Mouse (Mus musculus): Measurements from ENCODE around the gene Pak2. TPM values are rescaled to one million over a fixed set of nuclear protein-coding genes. Genes with fewer than 3 reads are reported as not detected.

The Pak2 gene
- polyA plus RNA-seq, 1 experiment from 2014 or later, result 55.7 TPM

GRCm38 (mm10) chr16:32002509-32003477 is 76.3 kb downstream of the Pak2 start, which contains the start of gene Senp5:
Gene Senp5, minus strand, starts transcription at chr16:32003287.
- ChIA-PET POLR2A (interaction anchor here (0.8 to 1.1 kb wide), 5 partner anchors 14 to 81 kb away, joined by 3 to 5 read pairs (median 3); partner anchors contain the start of genes 0610012G03Rik and Ncbp2), CTCF (interaction anchor here (0.7 to 1.8 kb wide), 3 partner anchors 10 to 59 kb away, joined by 3 to 6 read pairs (median 3); no protein-coding TSS in a partner anchor)
- ATAC-seq (peak; percentile 82), DNase-seq (ENCODE audit: low read depth, low spot score) (no peak)
- peak; percentile 77 for TF ChIP-seq CTCF (IDR thresholded peaks at IDR 0.05)
- in situ Hi-C loops (cut with MboI; ENCODE audit: low pct_unique_long_range_greater_than_20kb), result loop anchor here (5.0 kb wide), 1 partner anchor 55 kb away; the partner anchor contains the start of genes 0610012G03Rik and Ncbp2
- H3K27me3 ChIP-seq, result no peaks in the 10 kb centered on the region

DNA sequence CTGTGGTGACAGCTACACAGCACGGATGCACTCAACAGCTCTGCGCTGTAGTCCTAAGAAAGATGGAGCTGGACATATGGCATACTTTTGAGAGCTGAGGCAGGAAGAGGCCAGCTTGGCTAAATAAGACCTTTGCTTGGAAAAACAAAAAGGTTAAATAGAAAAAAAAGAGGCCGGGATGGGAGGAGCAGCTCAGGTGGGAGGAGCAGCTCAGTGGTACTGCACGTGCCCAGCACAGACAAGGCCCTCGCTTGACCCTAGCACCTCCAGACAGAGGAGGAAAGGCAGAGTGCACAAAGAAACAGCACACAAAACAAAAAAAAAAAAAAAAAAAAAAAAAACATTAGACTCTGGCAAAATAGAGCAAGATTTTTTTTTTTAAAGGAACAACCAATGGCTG is 82.8 kb downstream of the Pak2 start:
- in situ Hi-C loops (cut with MboI; ENCODE audit: low pct_unique_long_range_greater_than_20kb), result no loop called here
- no peaks in the 10 kb centered on the region for H3K27me3 ChIP-seq
- no peak for DNase-seq (ENCODE audit: low read depth, low spot score)
- POLR2A ChIA-PET, result interaction anchor here (0.6 to 0.9 kb wide), 3 partner anchors 9 to 201 kb away, joined by 3 to 6 read pairs (median 4); no protein-coding TSS in a partner anchor
- ATAC-seq, result no peak
- CTCF ChIA-PET, result no interaction called here
- TF ChIP-seq CTCF (IDR thresholded peaks at IDR 0.05), result no peak

DNA sequence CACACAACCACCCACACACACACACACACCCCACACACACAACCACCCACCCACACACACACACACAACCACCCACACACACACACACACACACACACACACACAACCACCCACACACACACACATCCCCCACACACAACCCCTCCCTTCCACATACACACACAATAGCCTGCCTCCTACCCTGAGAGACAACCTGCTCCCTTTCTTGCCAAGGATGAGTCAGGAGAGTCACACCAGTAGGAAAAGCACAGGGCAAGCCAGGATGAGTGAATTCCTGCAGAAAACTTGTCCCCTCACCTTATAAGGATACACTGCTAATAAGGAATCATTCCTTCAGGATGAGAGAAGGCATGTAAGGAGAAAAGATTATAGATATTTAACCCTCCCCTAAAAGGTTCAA is 85.2 kb downstream of the Pak2 start:
- in situ Hi-C loops (cut with MboI; ENCODE audit: low pct_unique_long_range_greater_than_20kb), result no loop called here
- ChIA-PET POLR2A (no interaction called here), CTCF (no interaction called here)

GRCm38 (mm10) chr16:31993195-31993594 is 85.9 kb downstream of the Pak2 start:
- DNase-seq (ENCODE audit: low read depth, low spot score) (no peak), ATAC-seq (no peak)
- TF ChIP-seq CTCF (IDR thresholded peaks at IDR 0.05), result no peak
- POLR2A ChIA-PET, result no interaction called here
- CTCF ChIA-PET, result interaction anchor here (0.8 kb wide), 1 partner anchor 10 kb away, joined by 3 read pairs; the partner anchor contains the start of gene Senp5
- in situ Hi-C loops (cut with MboI; ENCODE audit: low pct_unique_long_range_greater_than_20kb), result no loop called here
- no peaks in the 10 kb centered on the region for H3K27me3 ChIP-seq

More for the DNA sequence above, 85.2 kb downstream of the Pak2 start:
- ATAC-seq (no peak), DNase-seq (ENCODE audit: low read depth, low spot score) (no peak)
- TF ChIP-seq CTCF (IDR thresholded peaks at IDR 0.05), result no peak
- H3K27me3 ChIP-seq, result no peaks in the 10 kb centered on the region

DNA sequence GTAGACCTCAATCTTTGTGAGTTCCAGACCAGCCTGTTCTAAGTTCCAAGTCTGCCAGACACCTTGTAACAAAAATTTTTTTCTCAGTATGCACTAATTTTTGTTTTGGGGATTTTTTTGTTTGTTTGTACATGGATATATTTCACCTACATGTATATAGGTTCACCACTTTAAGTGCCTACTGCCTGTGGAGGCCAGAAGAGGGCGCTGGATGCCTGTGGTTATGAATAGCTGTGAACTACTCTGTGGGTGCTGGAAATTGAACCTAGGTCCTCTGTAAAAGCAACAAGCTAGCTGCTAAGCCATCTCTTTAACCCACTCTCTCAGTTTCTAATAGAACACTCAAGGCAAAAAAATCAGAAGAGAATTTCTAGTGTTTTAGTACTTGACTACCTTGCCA is 87.1 kb downstream of the Pak2 start:
- POLR2A ChIA-PET, result no interaction called here
- in situ Hi-C loops (cut with MboI; ENCODE audit: low pct_unique_long_range_greater_than_20kb), result no loop called here
- peak; percentile 44 for TF ChIP-seq CTCF (IDR thresholded peaks at IDR 0.05)
- no peak for ATAC-seq
- no peak for DNase-seq (ENCODE audit: low read depth, low spot score)
- CTCF ChIA-PET, result no interaction called here
- H3K27me3 ChIP-seq, result no peaks in the 10 kb centered on the region

DNA sequence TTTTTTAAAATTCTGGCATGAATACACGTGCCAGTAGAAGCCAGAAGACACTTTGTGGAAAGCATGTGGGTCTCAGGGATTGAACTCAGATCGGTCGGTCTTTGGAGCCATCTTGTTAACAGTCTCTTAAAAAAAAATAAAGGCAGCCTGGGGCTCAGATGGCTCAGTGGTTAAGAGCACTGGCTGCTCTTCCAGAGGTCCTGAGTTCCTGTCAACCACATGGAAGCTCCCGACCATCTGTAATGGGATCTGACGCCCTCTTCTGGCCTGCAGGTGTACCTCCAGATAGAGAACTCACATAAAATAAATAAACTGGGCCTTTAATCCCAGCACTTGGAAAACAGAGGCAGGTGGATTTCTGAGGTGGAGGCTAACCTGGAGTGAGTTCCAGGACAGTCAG is 98.2 kb downstream of the Pak2 start:
- ATAC-seq (no peak), DNase-seq (ENCODE audit: low read depth, low spot score) (no peak)
- no peaks in the 10 kb centered on the region for H3K27me3 ChIP-seq
- peak; percentile 28 for TF ChIP-seq CTCF (IDR thresholded peaks at IDR 0.05)
- ChIA-PET CTCF (interaction anchor here (0.7 to 1.2 kb wide), 2 partner anchors 9 to 18 kb away, joined by 3 read pairs; no protein-coding TSS in a partner anchor), POLR2A (no interaction called here)
- in situ Hi-C loops (cut with MboI; ENCODE audit: low pct_unique_long_range_greater_than_20kb), result no loop called here

DNA sequence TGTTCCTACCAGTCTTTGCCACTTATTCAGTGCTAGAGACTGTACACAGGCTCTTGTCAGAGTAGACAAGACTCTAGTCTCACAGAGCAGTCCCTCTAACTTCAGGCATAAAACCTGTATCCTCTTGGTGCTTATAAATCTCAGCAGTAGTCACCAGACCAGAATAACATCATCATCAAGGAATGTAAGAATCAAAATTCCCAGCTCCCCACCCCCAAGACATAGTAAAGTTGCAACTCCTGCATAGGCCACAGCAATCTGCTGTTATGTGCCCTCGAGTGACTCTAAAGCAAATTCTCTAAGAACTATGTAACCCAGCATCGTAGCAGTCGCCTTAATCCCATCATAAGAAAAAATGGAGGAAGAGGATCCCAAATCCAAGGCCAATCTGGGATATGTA is 99.6 kb downstream of the Pak2 start:
- no peak for TF ChIP-seq CTCF (IDR thresholded peaks at IDR 0.05)
- in situ Hi-C loops (cut with MboI; ENCODE audit: low pct_unique_long_range_greater_than_20kb), result no loop called here
- ChIA-PET CTCF (no interaction called here), POLR2A (no interaction called here)
- ATAC-seq (peak; percentile 47), DNase-seq (ENCODE audit: low read depth, low spot score) (no peak)
- no peaks in the 10 kb centered on the region for H3K27me3 ChIP-seq

- ChIA-PET CTCF (no interaction called here), POLR2A (no interaction called here)
- in situ Hi-C loops (cut with MboI; ENCODE audit: low pct_unique_long_range_greater_than_20kb), result no loop called here
- no peaks in the 10 kb centered on the region for H3K27me3 ChIP-seq
- no peak for DNase-seq (ENCODE audit: low read depth, low spot score)
- ATAC-seq, result no peak
- TF ChIP-seq CTCF (IDR thresholded peaks at IDR 0.05), result no peak
Measured at GRCm38 (mm10) chr16:31975258-31975657, 103.9 kb downstream of the Pak2 start.

Other genes with a start within 250 kb of the Pak2 start
- 0.31 TPM for gene Meltf, start 200.5 kb downstream of the Pak2 start, polyA plus RNA-seq (2021)
- 0.35 TPM for gene Pigz, start 145.5 kb downstream of the Pak2 start, polyA plus RNA-seq (2021)
- gene 0610012G03Rik, start 130.8 kb downstream of the Pak2 start, polyA plus RNA-seq (2021), result 39.1 TPM
- gene Ncbp2, start 130.8 kb downstream of the Pak2 start, polyA plus RNA-seq (2021), result 114 TPM
- 41.3 TPM for gene Senp5, start 76.1 kb downstream of the Pak2 start, polyA plus RNA-seq (2021)
- gene Pigx, start 20.4 kb upstream of the Pak2 start, polyA plus RNA-seq (2021), result 61.5 TPM
- 39.5 TPM for gene Cep19, start 20.5 kb upstream of the Pak2 start, polyA plus RNA-seq (2021)
- not detected for gene Nrros, start 86.3 kb upstream of the Pak2 start, polyA plus RNA-seq (2021)
- not detected for gene Bex6, start 100.5 kb upstream of the Pak2 start, polyA plus RNA-seq (2021)
- gene Fbxo45, start 167.8 kb upstream of the Pak2 start, polyA plus RNA-seq (2021), result 11.0 TPM
- gene Wdr53, start 167.9 kb upstream of the Pak2 start, polyA plus RNA-seq (2021), result 15.6 TPM
- 0.04 TPM for gene Smco1, start 192.1 kb upstream of the Pak2 start, polyA plus RNA-seq (2021)
- 13.8 TPM for gene Rnf168, start 198.1 kb upstream of the Pak2 start, polyA plus RNA-seq (2021)

Measured in Patski (cell line).